Comparison of ENCODE assay signal across 11 mouse cellular contexts in the genomic region with DNA sequence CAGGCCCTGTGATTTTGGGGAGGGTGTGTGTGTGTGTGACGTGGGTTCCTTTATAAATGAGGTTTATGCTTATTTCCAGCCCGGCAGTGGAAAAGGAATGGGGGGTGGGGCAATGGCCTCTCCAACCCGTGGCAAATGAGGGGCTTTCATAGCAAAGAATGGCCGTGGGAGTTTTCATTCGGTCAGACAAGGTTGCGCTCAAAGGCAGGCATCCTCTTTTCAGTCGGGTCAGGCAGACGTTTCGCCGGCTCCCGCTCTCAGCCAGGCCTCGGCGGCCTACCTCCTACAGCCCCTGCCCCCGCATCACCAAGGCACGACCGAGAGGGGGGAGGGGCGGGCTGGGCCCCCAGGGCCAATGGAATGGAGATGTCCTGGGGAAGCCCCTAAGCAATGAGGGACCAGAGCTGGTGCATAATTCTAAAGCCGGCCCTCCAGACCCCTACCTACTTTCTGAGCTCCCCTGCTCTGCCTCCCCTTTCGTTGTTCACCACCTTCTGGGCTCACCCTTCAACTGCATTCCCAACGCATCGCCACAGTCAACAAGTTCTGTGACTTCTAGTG. TPM values are rescaled to one million over a fixed set of nuclear protein-coding genes. Genes with fewer than 3 reads are reported as not detected.
A peak's percentile ranks its signal among the peaks of the same experiment; 100 is the strongest.
DNase-seq lines count a peak whose midpoint lies in the region; ATAC-seq lines count a peak whose summit lies in the region.
"Had no signal": no experiment of that assay in that cellular context is flagged by ENCODE, and none has a peak within 500 bp of the region (broad histone marks: within the 10 kb centered on the region; RNA-seq: fewer than 3 reads in every experiment).

No protein-coding gene starts in this region.

- intact Hi-C loops in gastrocnemius, postnatal 14 days (cut with DNase I; ENCODE audit: low total_unique reads) = no loop called here

- no peaks in the 10 kb centered on the region for H3K9me3 ChIP-seq in forebrain, embryonic 10.5 days
- no peaks in the 10 kb centered on the region for H3K9me3 ChIP-seq in forebrain, embryonic 15.5 days
- H3K9me3 ChIP-seq in hindbrain, embryonic 11.5 days (ENCODE audit: control insufficient read depth, low read length) = no peaks in the 10 kb centered on the region
- H3K9me3 ChIP-seq in midbrain, embryonic 14.5 days (ENCODE audit: control insufficient read depth, low read length) = no peaks in the 10 kb centered on the region
- no peaks in the 10 kb centered on the region for H3K9me3 ChIP-seq in kidney, embryonic 14.5 days (ENCODE audit: control insufficient read depth, low read length)
- H3K9me3 ChIP-seq: liver, embryonic 15.5 days had no signal

- peak; percentile 55 for DNase-seq in forebrain, embryonic 10.5 days (ENCODE audit: extremely low spot score, low spot score)
- peak; percentile 56 for DNase-seq in R1 (ENCODE audit: low read depth, low spot score)
- peak; percentile 78 for DNase-seq in hindbrain, embryonic 11.5 days (ENCODE audit: low spot score)
- peak; percentile 55 for DNase-seq in midbrain, embryonic 14.5 days
- DNase-seq in gastrocnemius, postnatal 14 days = no peak
- DNase-seq: heart, adult 18-20 months had no signal

- H3K27ac ChIP-seq in forebrain, embryonic 10.5 days = peak overlapping the region; percentile 73
- H3K27ac ChIP-seq in forebrain, embryonic 15.5 days (replicated peaks) = no peak overlapping the region
- peak overlapping the region; percentile 49 for H3K27ac ChIP-seq in hindbrain, embryonic 11.5 days (ENCODE audit: low read depth, low read length)
- H3K27ac ChIP-seq in midbrain, embryonic 14.5 days (replicated peaks; ENCODE audit: low read depth, low read length) = no peak overlapping the region
- no peak overlapping the region for H3K27ac ChIP-seq in kidney, embryonic 14.5 days (ENCODE audit: low read depth, low read length)
- H3K27ac ChIP-seq: liver, embryonic 15.5 days had no signal

- ATAC-seq in forebrain, embryonic 15.5 days (replicated peaks) = no peak
- peak; percentile 80 for ATAC-seq in hindbrain, embryonic 11.5 days (ENCODE audit: low FRiP score)
- ATAC-seq in midbrain, embryonic 14.5 days (ENCODE audit: low FRiP score, low TSS enrichment) = no peak
- ATAC-seq in erythroblast, adult 5-6 weeks (replicated peaks; ENCODE audit: low FRiP score, poor library complexity, severe bottlenecking) = no peak
- ATAC-seq in kidney, embryonic 14.5 days (ENCODE audit: low FRiP score, low TSS enrichment) = no peak

- no peak overlapping the region for H3K9ac ChIP-seq in forebrain, embryonic 15.5 days (replicated peaks)
- H3K9ac ChIP-seq in hindbrain, embryonic 11.5 days (ENCODE audit: low read depth, low read length) = peak overlapping the region; percentile 12
- H3K9ac ChIP-seq in midbrain, embryonic 14.5 days (replicated peaks; ENCODE audit: low read length) = no peak overlapping the region
- H3K9ac ChIP-seq in kidney, embryonic 14.5 days (ENCODE audit: low read depth, low read length) = no peak overlapping the region
- H3K9ac ChIP-seq: liver, embryonic 15.5 days had no signal

- no peak overlapping the region for H3K4me2 ChIP-seq in forebrain, embryonic 15.5 days (replicated peaks)
- H3K4me2 ChIP-seq in hindbrain, embryonic 11.5 days (replicated peaks; ENCODE audit: low read depth, low read length) = peak overlapping the region; percentile 40
- peak overlapping the region; percentile 23; the same call in 1 of the 2 replicates for H3K4me2 ChIP-seq in midbrain, embryonic 14.5 days (ENCODE audit: low read length)
- H3K4me2 ChIP-seq in kidney, embryonic 14.5 days (replicated peaks; ENCODE audit: low read depth, low read length) = no peak overlapping the region
- H3K4me2 ChIP-seq: liver, embryonic 15.5 days had no signal

- under 1% methylated on average over 21 of the region's 21 CpGs for WGBS in forebrain, embryonic 10.5 days
- 1% methylated on average over 21 of the region's 21 CpGs for WGBS in forebrain, embryonic 15.5 days
- WGBS in hindbrain, embryonic 11.5 days = 0% methylated on average over 15 of the region's 21 CpGs
- 1% methylated on average over 21 of the region's 21 CpGs for WGBS in midbrain, embryonic 14.5 days
- WGBS in kidney, embryonic 14.5 days = 2% methylated on average over 21 of the region's 21 CpGs

- no peaks in the 10 kb centered on the region for H3K36me3 ChIP-seq in forebrain, embryonic 10.5 days (replicated peaks)
- H3K36me3 ChIP-seq in forebrain, embryonic 15.5 days = no peaks in the 10 kb centered on the region
- H3K36me3 ChIP-seq in hindbrain, embryonic 11.5 days (ENCODE audit: control insufficient read depth, insufficient read depth, low read length) = no peaks in the 10 kb centered on the region
- no peaks in the 10 kb centered on the region for H3K36me3 ChIP-seq in midbrain, embryonic 14.5 days (ENCODE audit: control insufficient read depth, insufficient read depth, low read length)
- no peaks in the 10 kb centered on the region for H3K36me3 ChIP-seq in kidney, embryonic 14.5 days (ENCODE audit: control insufficient read depth, insufficient read depth, low read length)
- H3K36me3 ChIP-seq: liver, embryonic 15.5 days had no signal

- peaks cover 77% of the 10 kb centered on the region for H3K4me1 ChIP-seq in forebrain, embryonic 10.5 days
- peaks cover 22% of the 10 kb centered on the region for H3K4me1 ChIP-seq in forebrain, embryonic 15.5 days
- H3K4me1 ChIP-seq in hindbrain, embryonic 11.5 days (replicated peaks; ENCODE audit: control insufficient read depth, insufficient read depth, low read length) = peaks cover 14% of the 10 kb centered on the region
- H3K4me1 ChIP-seq in midbrain, embryonic 14.5 days (ENCODE audit: control insufficient read depth, insufficient read depth, low read length) = peaks cover 9% of the 10 kb centered on the region; the same call in 1 of the 2 replicates
- peaks cover 7% of the 10 kb centered on the region for H3K4me1 ChIP-seq in kidney, embryonic 14.5 days (ENCODE audit: control insufficient read depth, insufficient read depth, low read length)
- H3K4me1 ChIP-seq: liver, embryonic 15.5 days had no signal

- peaks cover 100% of the 10 kb centered on the region for H3K27me3 ChIP-seq in forebrain, embryonic 10.5 days (ENCODE audit: poor library complexity, severe bottlenecking)
- H3K27me3 ChIP-seq in forebrain, embryonic 15.5 days = peaks cover 92% of the 10 kb centered on the region
- H3K27me3 ChIP-seq in hindbrain, embryonic 11.5 days (ENCODE audit: control insufficient read depth, insufficient read depth, low read length) = peaks cover 44% of the 10 kb centered on the region
- H3K27me3 ChIP-seq in midbrain, embryonic 14.5 days (ENCODE audit: control insufficient read depth, insufficient read depth, low read length) = peaks cover 97% of the 10 kb centered on the region
- H3K27me3 ChIP-seq in kidney, embryonic 14.5 days (ENCODE audit: control insufficient read depth, insufficient read depth, low read length) = peaks cover 96% of the 10 kb centered on the region

- H3K4me3 ChIP-seq in forebrain, embryonic 10.5 days = peak overlapping the region; percentile 37
- no peak overlapping the region for H3K4me3 ChIP-seq in forebrain, embryonic 15.5 days
- H3K4me3 ChIP-seq in hindbrain, embryonic 11.5 days (ENCODE audit: low read depth, low read length) = 0 out of 2 replicates have a peak overlapping the region, but pooled peaks have one; percentile 10
- no peak overlapping the region for H3K4me3 ChIP-seq in midbrain, embryonic 14.5 days (replicated peaks; ENCODE audit: low read depth, low read length)
- no peak overlapping the region; the same call in 1 of the 2 replicates for H3K4me3 ChIP-seq in kidney, embryonic 14.5 days (ENCODE audit: low read length)
- H3K4me3 ChIP-seq: liver, embryonic 15.5 days had no signal

RNA-seq across cellular contexts. Expression of a gene that starts 8.4 kb away (rescaled TPM):
- polyA plus RNA-seq in forebrain, embryonic 10.5 days (2016; fragmentation: Nextera tagmentation; extraction: Ambion mirVana) = 17.3 and 19.7 TPM in 2 replicates
- 0.41 and 0.70 TPM in 2 replicates for polyA plus RNA-seq in forebrain, embryonic 15.5 days (2015; fragmentation: Nextera tagmentation; extraction: Ambion mirVana)
- 58.3 and 66.3 TPM in 2 replicates for polyA plus RNA-seq in hindbrain, embryonic 11.5 days (2014; fragmentation: Nextera tagmentation; extraction: Ambion mirVana)
- 0.49 and 1.5 TPM in 2 replicates for polyA plus RNA-seq in midbrain, embryonic 14.5 days (2014; fragmentation: Nextera tagmentation; extraction: Ambion mirVana)
- under 1 TPM in 1 of 2 experiments, not detected in 1; 0.18 TPM for total RNA-seq in gastrocnemius, postnatal 14 days (2021)
- total RNA-seq in erythroblast, adult 5-6 weeks (2015; ENCODE audit: low replicate concordance) = not detected in 2 replicates
- not detected in 2 replicates for total RNA-seq in erythroblast, adult 5-6 weeks (2017; ENCODE audit: low replicate concordance)
- 0.73 and 1.2 TPM in 2 replicates for polyA plus RNA-seq in kidney, embryonic 14.5 days (2014; fragmentation: Nextera tagmentation; extraction: Ambion mirVana)
- polyA plus RNA-seq: large intestine, adult 2 months; liver, embryonic 15.5 days had no signal

Comparison
In these comparisons a context has a peak if more than half of its experiments do, and no peak if none do; other contexts are left out.
1. H3K27ac ChIP-seq: peak in forebrain, embryonic 10.5 days (single experiment) and hindbrain, embryonic 11.5 days (single experiment); none in forebrain, embryonic 15.5 days (single experiment), midbrain, embryonic 14.5 days (single experiment) and kidney, embryonic 14.5 days (single experiment).
2. H3K4me3 ChIP-seq: peak in forebrain, embryonic 10.5 days (single experiment) and hindbrain, embryonic 11.5 days (single experiment); none in forebrain, embryonic 15.5 days (single experiment), midbrain, embryonic 14.5 days (single experiment) and kidney, embryonic 14.5 days (single experiment).
3. H3K4me2 ChIP-seq: peak in hindbrain, embryonic 11.5 days (single experiment) and midbrain, embryonic 14.5 days (single experiment); none in forebrain, embryonic 15.5 days (single experiment) and kidney, embryonic 14.5 days (single experiment).